Mouse (Mus musculus) neural tube, embryonic 12.5 days (tissue): ENCODE measurements around the gene Hoxd8. TPM values are rescaled to one million over a fixed set of nuclear protein-coding genes. Genes with fewer than 3 reads are reported as not detected.

Experiments
- ATAC-seq: fragments of 200-750 bp; cut with Nextera tagmentation; 2 replicates; pipeline ENCODE4 v1.8.0; 2017; ENCODE audit warnings: low read depth, mild to moderate bottlenecking, moderate TSS enrichment, moderate library complexity; ENCODE audit not compliant: low FRiP score
- H3K27ac ChIP-seq: fragments of 300-500 bp; sonication (generic); 2 replicates; pipeline ENCODE4 v1.5.1; 2016
- H3K27me3 ChIP-seq: fragments of 300-500 bp; sonication (generic); replicated peaks from 2 replicates; pipeline ENCODE4 v1.6.1; 2016; ENCODE audit warnings: mild to moderate bottlenecking
- H3K36me3 ChIP-seq: fragments of 300-500 bp; sonication (generic); 2 replicates; pipeline ENCODE4 v1.6.1; 2016; ENCODE audit warnings: mild to moderate bottlenecking
- H3K4me1 ChIP-seq: fragments of 300-500 bp; sonication (generic); 2 replicates; pipeline ENCODE4 v1.6.1; 2016
- H3K4me2 ChIP-seq: fragments of 300-500 bp; sonication (generic); replicated peaks from 2 replicates; pipeline ENCODE4 v1.6.1; 2016; ENCODE audit warnings: mild to moderate bottlenecking
- H3K4me3 ChIP-seq: fragments of 300-500 bp; sonication (generic); 2 replicates; pipeline ENCODE4 v1.5.1; 2016
- H3K9ac ChIP-seq: fragments of 300-500 bp; sonication (generic); 2 replicates; pipeline ENCODE4 v1.6.1; 2016; ENCODE audit warnings: mild to moderate bottlenecking
- H3K9me3 ChIP-seq: fragments of 300-500 bp; sonication (generic); 2 replicates; pipeline ENCODE4 v1.6.1; 2016; ENCODE audit warnings: mild to moderate bottlenecking
- WGBS: fragments of 180-500 bp; shearing (Covaris S2); methylation state at CpG from one replicate; pipeline ENCODE4 v1.1.7; 2016; 5-methylcytosine and 5-hydroxymethylcytosine counted together
- polyA plus RNA-seq: library from polyadenylated mRNA; unstranded; fragments of >200 nt; fragmentation: Nextera tagmentation; extraction: Ambion mirVana; gene quantifications from 2 replicates; pipeline ENCODE4 v1.2.1, GENCODE M21; 2016

Hoxd8 gene
- 20.8 and 21.4 TPM in 2 replicates for polyA plus RNA-seq

- H3K9me3 ChIP-seq, result no peaks in the 10 kb centered on the region
- ATAC-seq, result peak; percentile 62
- H3K36me3 ChIP-seq, result no peaks in the 10 kb centered on the region
- H3K4me2 ChIP-seq, result peak within 1 kb of the TSS; percentile 96
- WGBS, result 1% methylated on average over 52 of the region's 52 CpGs
- H3K27ac ChIP-seq, result peak within 1 kb of the TSS; percentile 100
- peak within 1 kb of the TSS; percentile 78 for H3K4me3 ChIP-seq
- peaks cover 19% of the 10 kb centered on the region for H3K27me3 ChIP-seq
- peaks cover 41% of the 10 kb centered on the region for H3K4me1 ChIP-seq
- H3K9ac ChIP-seq, result peak within 1 kb of the TSS; percentile 98
These were observed at the start of gene Hoxd8 for GRCm38 (mm10) chr2:74704393-74704998. Gene Hoxd8 (plus strand): TSS chr2:74704615.

GRCm38 (mm10) chr2:74654743-74655419 is 49.5 kb upstream of the Hoxd8 start:
- Histone ChIP-seq H3K36me3 (no peaks in the 10 kb centered on the region), H3K27me3 (peaks cover 81% of the 10 kb centered on the region), H3K9me3 (no peaks in the 10 kb centered on the region), H3K4me3 (peak overlapping the region; percentile 33; the same call in 1 of the 2 replicates), H3K9ac (no peak overlapping the region), H3K27ac (no peak overlapping the region), H3K4me2 (peak overlapping the region; percentile 62), H3K4me1 (peaks cover 17% of the 10 kb centered on the region)
- ATAC-seq, result no peak
- WGBS, result 2% methylated on average over 20 of the region's 20 CpGs

- 2% methylated on average over 29 of the region's 47 CpGs for WGBS
- no peaks in the 10 kb centered on the region for H3K9me3 ChIP-seq
- H3K4me1 ChIP-seq, result peaks cover 17% of the 10 kb centered on the region
- peak overlapping the region; percentile 62 for H3K4me2 ChIP-seq
- H3K36me3 ChIP-seq, result no peaks in the 10 kb centered on the region
- peak overlapping the region; percentile 40; the same call in 1 of the 2 replicates for H3K9ac ChIP-seq
- ATAC-seq, result 0 out of 2 replicates have a peak, but pooled peaks have one; percentile 18
- peak overlapping the region; percentile 33 for H3K4me3 ChIP-seq
- no peak overlapping the region for H3K27ac ChIP-seq
- H3K27me3 ChIP-seq, result peaks cover 81% of the 10 kb centered on the region
These were observed 49.0 kb upstream of the Hoxd8 start for GRCm38 (mm10) chr2:74655420-74655781.

- no peaks in the 10 kb centered on the region for H3K36me3 ChIP-seq
- H3K4me2 ChIP-seq, result peak overlapping the region; percentile 62
- H3K4me3 ChIP-seq, result peak overlapping the region; percentile 33
- H3K27ac ChIP-seq, result no peak overlapping the region
- H3K27me3 ChIP-seq, result peaks cover 83% of the 10 kb centered on the region
- H3K9me3 ChIP-seq, result no peaks in the 10 kb centered on the region
- peak; percentile 32; the same call in 1 of the 2 replicates for ATAC-seq
- H3K4me1 ChIP-seq, result peaks cover 17% of the 10 kb centered on the region
- H3K9ac ChIP-seq, result peak overlapping the region; percentile 40; the same call in 1 of the 2 replicates
- WGBS, result under 1% methylated on average over 54 of the region's 69 CpGs
These were observed 48.4 kb upstream of the Hoxd8 start for GRCm38 (mm10) chr2:74655821-74656631.

- Histone ChIP-seq H3K27me3 (peaks cover 87% of the 10 kb centered on the region), H3K4me3 (no peak overlapping the region), H3K4me2 (no peak overlapping the region), H3K4me1 (peaks cover 19% of the 10 kb centered on the region), H3K9ac (no peak overlapping the region), H3K27ac (no peak overlapping the region), H3K9me3 (no peaks in the 10 kb centered on the region), H3K36me3 (no peaks in the 10 kb centered on the region)
- WGBS, result 3% methylated on average over 4 of the region's 4 CpGs
- ATAC-seq, result no peak
These were observed 47.8 kb upstream of the Hoxd8 start for GRCm38 (mm10) chr2:74656632-74657021.

- peak overlapping the region; percentile 15; the same call in 1 of the 2 replicates for H3K4me3 ChIP-seq
- peak overlapping the region; percentile 35; the same call in 1 of the 2 replicates for H3K9ac ChIP-seq
- H3K4me1 ChIP-seq, result peaks cover 20% of the 10 kb centered on the region
- H3K27ac ChIP-seq, result no peak overlapping the region
- WGBS, result 2% methylated on average over 62 of the region's 62 CpGs
- H3K9me3 ChIP-seq, result no peaks in the 10 kb centered on the region
- ATAC-seq, result no peak
- H3K36me3 ChIP-seq, result no peaks in the 10 kb centered on the region
- peak overlapping the region; percentile 35 for H3K4me2 ChIP-seq
- H3K27me3 ChIP-seq, result peaks cover 87% of the 10 kb centered on the region
These were observed 47.0 kb upstream of the Hoxd8 start for GRCm38 (mm10) chr2:74657251-74658023.

- Histone ChIP-seq H3K4me2 (peak overlapping the region; percentile 35), H3K4me3 (peak overlapping the region; percentile 20), H3K9me3 (no peaks in the 10 kb centered on the region), H3K27ac (no peak overlapping the region), H3K36me3 (no peaks in the 10 kb centered on the region), H3K27me3 (peaks cover 92% of the 10 kb centered on the region), H3K9ac (peak overlapping the region; percentile 35), H3K4me1 (peaks cover 20% of the 10 kb centered on the region)
- ATAC-seq, result no peak
- WGBS, result under 1% methylated on average over 15 of the region's 15 CpGs
These were observed 46.3 kb upstream of the Hoxd8 start for GRCm38 (mm10) chr2:74658024-74658666.

GRCm38 (mm10) chr2:74658667-74659371 is 45.6 kb upstream of the Hoxd8 start:
- peak overlapping the region; percentile 29 for H3K9ac ChIP-seq
- ATAC-seq, result no peak
- H3K4me2 ChIP-seq, result peak overlapping the region; percentile 23; the same call in 1 of the 2 replicates
- WGBS, result under 1% methylated on average over 47 of the region's 47 CpGs
- no peak overlapping the region for H3K27ac ChIP-seq
- peaks cover 20% of the 10 kb centered on the region for H3K4me1 ChIP-seq
- H3K27me3 ChIP-seq, result peaks cover 96% of the 10 kb centered on the region
- H3K4me3 ChIP-seq, result peak overlapping the region; percentile 20; the same call in 1 of the 2 replicates
- H3K36me3 ChIP-seq, result no peaks in the 10 kb centered on the region
- H3K9me3 ChIP-seq, result no peaks in the 10 kb centered on the region

- ATAC-seq, result no peak
- peaks cover 20% of the 10 kb centered on the region for H3K4me1 ChIP-seq
- peak within 1 kb of the TSS; percentile 24; the same call in 1 of the 2 replicates for H3K4me2 ChIP-seq
- H3K4me3 ChIP-seq, result peak within 1 kb of the TSS; percentile 20; the same call in 1 of the 2 replicates
- H3K27me3 ChIP-seq, result peaks cover 96% of the 10 kb centered on the region
- H3K9ac ChIP-seq, result peak within 1 kb of the TSS; percentile 29
- no peak within 1 kb of the TSS for H3K27ac ChIP-seq
- no peaks in the 10 kb centered on the region for H3K36me3 ChIP-seq
- under 1% methylated on average over 28 of the region's 28 CpGs for WGBS
- H3K9me3 ChIP-seq, result no peaks in the 10 kb centered on the region
These were observed 44.9 kb upstream of the Hoxd8 start, which contains the start of gene Evx2 for GRCm38 (mm10) chr2:74659507-74660005. Gene Evx2 (minus strand): TSS chr2:74659557.
